Mouse (Mus musculus) megakaryocyte, embryonic 14.5 days (primary cell): Measurements from ENCODE around the gene Pef1.

Experiments used
- FLI1 ChIP-seq: IDR thresholded peaks from 2 replicates; pipeline ENCODE4 v1.6.1; 2012; ENCODE audit warnings: low read length, inconsistent platforms, mixed read lengths
- GATA1 ChIP-seq: IDR thresholded peaks from 3 replicates; pipeline ENCODE4 v1.6.1; 2012; ENCODE audit warnings: mixed read lengths, low read length, inconsistent platforms, borderline replicate concordance

GRCm38 (mm10) chr4:130121560-130121959 is 19.2 kb downstream of the Pef1 start:
- TF ChIP-seq GATA1 (no peak), FLI1 (no peak)
